Mouse (Mus musculus): ENCODE measurements at regions not wholly inside any gene's neighbourhood (a gene's known extent, or its start where the extent isn't known, plus 50 kb on each side); places are given as distances from the start of the nearest gene placed in this dataset.

GRCm38 (mm10) chr1:137760797-137761196 is 414.7 kb downstream of the Ptprc start:
- intact Hi-C loops (cut with DNase I), result no loop called here

DNA sequence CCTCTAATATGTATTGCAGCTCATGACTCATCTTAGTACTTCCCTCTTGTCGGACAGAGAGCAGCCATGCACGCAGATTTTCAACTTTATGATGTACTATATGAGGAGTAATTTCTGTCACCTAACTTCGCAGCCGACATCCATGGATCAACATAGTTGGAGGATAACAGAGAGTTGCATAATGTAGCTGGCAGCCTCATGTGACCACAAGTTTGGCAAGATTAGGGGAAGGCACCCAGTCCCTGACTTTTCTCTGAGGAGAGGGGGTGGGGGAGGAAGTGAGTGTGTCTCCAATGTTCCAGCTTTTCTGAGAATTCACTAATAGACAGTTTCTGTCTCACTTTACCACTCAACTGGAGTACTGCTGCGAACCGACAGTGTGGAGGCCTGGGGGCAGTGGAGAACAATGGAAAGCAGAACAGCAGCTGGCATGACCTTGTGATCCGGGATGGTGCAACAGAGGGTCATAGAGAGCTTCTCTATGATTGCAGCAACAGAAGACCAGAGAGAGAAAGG is 424.0 kb downstream of the Ptprc start:
- intact Hi-C loops (cut with DNase I), result no loop called here

- intact Hi-C loops (cut with DNase I), result no loop called here
Observed at GRCm38 (mm10) chr1:137750894-137751293, 424.6 kb downstream of the Ptprc start.

DNA sequence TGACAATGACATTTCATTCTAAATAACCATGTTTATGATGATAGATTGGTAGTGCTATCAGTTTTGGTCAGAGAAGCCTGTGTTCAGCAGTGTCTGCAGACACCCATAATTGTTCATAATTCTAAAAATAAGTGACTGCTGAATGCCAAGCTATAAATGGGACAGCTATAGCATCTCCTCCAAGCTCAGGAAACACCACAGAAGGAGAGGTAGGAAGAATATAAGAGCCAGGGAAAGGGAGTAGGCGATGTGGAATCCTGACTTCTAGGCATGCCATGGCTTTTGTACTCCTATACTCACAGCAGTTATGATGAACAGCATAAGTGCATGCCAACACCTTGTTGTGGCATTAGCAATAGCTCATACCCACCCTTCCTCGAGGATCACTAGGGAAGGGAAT is 429.4 kb downstream of the Ptprc start:
- intact Hi-C loops (cut with DNase I), result no loop called here

DNA sequence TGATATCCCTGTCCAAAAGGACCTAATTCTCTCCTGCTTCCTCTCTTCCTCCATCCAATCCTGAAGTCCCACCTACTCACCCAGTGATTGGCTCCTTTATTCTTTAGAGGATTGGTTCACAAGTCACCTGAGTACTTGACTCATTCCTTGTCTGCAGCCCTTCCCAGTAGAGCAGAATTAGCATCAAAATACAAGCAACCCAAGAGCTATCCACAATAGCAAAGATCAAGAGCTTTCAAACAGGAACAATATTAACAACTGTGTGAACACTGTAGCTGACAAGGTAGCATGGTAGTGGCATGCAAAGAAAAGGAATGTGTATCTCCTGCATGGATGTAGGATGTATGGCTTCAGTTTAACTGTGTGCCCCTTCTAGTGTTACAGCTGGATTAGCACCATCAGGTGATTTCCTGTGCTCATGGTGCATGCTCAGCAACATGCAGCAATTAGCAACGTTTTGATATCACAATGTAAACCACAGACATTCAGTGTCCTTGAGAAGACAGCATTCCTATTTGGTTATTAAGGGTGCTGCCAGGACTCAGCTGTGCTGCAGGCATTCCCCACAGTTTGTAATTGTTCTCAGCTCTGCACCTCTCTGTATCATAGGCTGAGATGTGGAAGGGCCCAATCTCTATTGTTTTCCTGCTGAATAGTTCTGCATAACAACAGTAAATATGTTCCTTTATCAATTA is 437.2 kb downstream of the Ptprc start:
- intact Hi-C loops (cut with DNase I), result no loop called here

DNA sequence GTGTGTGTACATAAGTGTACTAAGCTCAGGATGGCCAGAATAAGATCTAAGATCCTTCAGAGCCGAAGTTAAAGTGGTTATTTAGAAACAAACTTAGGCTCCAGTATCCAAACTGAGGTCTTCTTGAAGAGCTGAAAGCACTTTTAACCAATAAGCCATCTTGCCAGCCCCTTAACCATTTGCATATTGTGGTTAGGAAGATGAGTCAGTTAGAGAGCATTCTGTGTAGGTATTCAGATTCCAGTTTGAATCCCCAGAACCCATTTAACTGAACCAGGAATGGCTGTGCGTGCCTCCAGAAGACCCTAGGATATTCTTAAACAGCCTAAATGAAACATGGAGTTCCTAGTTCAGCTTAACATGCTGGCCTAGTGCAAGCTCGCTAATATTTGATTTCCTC is 471.6 kb downstream of the Ptprc start:
- intact Hi-C loops (cut with DNase I), result no loop called here

- intact Hi-C loops (cut with DNase I), result no loop called here
Observed at GRCm38 (mm10) chr1:137698876-137699275, 476.6 kb downstream of the Ptprc start.

DNA sequence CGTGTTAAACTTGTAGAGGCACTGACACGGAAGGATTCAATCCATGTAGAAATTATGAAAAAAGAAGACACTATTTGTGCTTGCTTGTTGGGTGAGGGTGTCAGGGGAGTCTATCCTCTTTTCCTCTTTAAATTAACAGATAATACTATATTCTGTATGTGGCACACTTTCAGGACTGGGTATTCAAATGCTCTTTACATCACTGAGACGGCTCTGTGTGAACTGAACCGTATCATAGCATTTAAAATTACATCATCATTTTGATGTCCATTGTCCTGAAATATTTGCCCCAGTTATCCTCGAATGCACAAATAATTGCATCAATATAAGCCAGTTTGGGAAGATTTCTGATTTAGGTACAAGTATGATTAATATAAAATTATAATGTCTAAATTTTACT is 478.2 kb downstream of the Ptprc start:
- intact Hi-C loops (cut with DNase I), result no loop called here

DNA sequence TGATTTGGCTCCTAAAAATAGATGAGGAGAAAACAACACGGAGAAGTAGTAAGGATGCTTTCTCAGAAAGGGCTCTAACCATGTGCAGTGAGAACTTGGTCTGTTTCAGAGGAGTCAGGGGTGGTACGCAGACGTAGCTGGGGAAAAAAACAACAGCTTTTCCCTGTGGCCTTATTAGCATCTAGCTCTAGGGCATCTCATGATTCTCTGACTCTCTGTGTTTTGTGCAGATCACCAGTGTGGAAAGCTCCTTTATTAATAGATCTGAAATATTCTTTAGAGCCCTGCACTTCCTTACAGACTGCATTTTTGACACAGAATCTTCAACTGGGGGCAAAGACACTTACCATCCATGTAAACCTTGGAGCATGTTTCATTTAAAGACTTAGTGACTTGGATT is 478.7 kb downstream of the Ptprc start:
- intact Hi-C loops (cut with DNase I), result no loop called here

DNA sequence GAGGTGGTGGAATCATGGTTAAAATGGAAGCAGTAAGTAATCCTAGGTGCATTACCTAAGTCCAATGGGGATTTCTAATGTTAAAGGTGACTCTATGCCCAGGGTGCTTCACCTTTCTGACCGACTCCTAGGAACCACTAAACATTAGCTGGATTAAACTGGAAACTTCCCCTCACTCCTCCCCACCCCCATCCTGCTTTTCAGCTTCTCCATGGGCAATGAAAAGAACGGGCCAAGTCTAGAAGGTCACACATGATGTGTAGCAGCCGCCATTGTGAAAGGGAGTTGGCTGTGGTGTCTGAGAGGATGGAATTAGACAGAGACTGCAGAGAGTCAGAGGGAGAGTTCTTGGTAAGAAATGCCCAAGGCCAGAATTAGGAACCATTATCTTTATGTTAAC is 479.8 kb downstream of the Ptprc start:
- intact Hi-C loops (cut with DNase I), result no loop called here

- intact Hi-C loops (cut with DNase I), result no loop called here
Observed at GRCm38 (mm10) chr1:137692525-137692924, 483.0 kb downstream of the Ptprc start.

GRCm38 (mm10) chr1:137690860-137691595 is 484.5 kb downstream of the Ptprc start:
- intact Hi-C loops (cut with DNase I), result no loop called here

GRCm38 (mm10) chr1:137670650-137671049 is 504.9 kb downstream of the Ptprc start:
- intact Hi-C loops (cut with DNase I), result no loop called here

DNA sequence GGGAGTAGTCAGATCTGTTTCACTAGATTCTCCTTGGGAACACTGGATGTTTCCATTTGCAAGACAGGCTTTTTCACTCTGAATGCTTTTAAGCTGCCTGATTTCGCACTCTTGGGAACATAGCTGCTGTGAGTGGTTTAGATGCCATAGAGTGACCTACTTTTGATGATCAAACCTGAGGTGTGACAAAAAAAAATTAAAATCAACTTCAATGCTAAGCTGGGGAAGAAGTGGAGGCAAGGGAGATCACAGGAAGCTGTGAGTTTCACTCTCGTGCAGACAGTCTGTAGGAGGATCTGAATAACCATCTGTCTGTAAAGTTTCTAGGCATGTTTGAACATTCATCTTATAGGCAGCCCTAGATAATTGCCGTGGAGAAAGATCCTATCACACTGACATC is 505.7 kb downstream of the Ptprc start:
- intact Hi-C loops (cut with DNase I), result no loop called here

- intact Hi-C loops (cut with DNase I), result no loop called here
Observed at GRCm38 (mm10) chr1:137658141-137658540, 517.4 kb downstream of the Ptprc start.

DNA sequence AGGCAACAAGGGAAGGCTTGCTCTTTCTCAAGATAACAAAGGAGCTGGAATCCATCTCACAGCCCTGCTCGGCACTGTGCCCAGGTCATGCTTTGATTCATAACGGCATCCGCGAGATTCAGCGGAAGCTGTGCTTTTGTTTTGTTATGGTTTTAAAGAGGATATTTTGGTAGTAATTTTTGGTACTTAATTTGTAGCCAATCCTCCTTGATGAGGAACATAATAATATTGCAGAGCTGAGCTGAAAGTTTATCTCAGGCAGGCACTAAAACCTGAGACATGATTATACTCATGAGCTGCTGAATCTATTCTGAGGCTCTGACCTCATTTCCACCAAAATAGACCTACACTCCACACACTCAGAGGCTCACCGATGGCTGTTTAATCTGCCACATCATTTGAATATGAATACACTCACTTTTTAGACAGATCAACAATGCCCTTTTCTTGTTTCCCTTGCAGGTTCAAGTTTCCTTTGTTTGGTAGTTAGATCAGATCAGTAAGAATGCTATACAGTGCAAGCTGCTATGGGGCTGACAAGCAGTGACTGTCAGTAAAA is 518.5 kb downstream of the Ptprc start:
- intact Hi-C loops (cut with DNase I), result no loop called here

DNA sequence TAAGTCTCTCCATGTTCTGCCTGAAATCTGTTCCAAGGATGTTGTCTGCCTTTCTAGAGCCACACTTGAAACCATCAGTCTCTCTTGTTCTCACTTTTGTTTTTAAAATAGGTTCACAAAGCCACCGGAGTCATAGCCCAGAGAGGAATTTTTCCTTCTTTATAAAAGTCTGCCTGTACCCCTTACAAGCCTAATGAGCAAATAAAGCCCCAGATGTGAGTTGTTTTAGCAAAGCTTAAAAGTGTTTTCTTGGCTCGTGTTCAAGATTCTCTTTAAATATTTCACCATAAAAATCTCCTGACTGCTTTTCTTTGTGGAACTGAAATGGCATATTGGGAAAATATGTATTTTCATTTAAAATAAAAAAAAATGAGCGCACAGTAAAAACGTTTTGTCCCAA is 521.3 kb downstream of the Ptprc start:
- intact Hi-C loops (cut with DNase I), result no loop called here

- intact Hi-C loops (cut with DNase I), result no loop called here
Observed at GRCm38 (mm10) chr1:137653495-137653894, 522.0 kb downstream of the Ptprc start.

- intact Hi-C loops (cut with DNase I), result no loop called here
Observed at GRCm38 (mm10) chr1:137650629-137651028, 524.9 kb downstream of the Ptprc start.

- intact Hi-C loops (cut with DNase I), result no loop called here
Observed at GRCm38 (mm10) chr1:137650082-137650481, 525.4 kb downstream of the Ptprc start.

DNA sequence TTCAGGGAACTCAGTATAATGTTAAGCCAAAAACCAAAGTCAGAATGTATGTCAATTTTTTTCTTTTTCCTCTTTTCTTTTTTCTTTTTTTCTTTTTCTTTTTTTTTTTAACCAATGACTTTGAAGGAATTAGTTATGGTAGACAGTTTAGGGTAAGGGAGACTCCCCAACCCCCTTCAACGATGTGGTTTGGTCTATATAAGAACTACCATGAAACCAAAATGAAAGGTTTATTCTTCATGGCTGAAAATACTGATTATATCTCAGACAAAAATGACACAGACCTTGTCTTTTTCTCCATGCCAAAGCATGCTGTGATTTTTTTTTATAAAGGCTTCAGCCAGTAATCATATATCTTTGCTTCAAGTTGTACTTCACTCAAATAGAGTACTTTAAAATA is 526.7 kb downstream of the Ptprc start:
- intact Hi-C loops (cut with DNase I), result no loop called here

- intact Hi-C loops (cut with DNase I), result no loop called here
Observed at GRCm38 (mm10) chr1:137644601-137645040, 530.9 kb downstream of the Ptprc start.
